Mouse (Mus musculus): ENCODE measurements at regions not wholly inside any gene's neighbourhood (a gene's known extent, or its start where the extent isn't known, plus 50 kb on each side); places are given as distances from the start of the nearest gene placed in this dataset.

DNA sequence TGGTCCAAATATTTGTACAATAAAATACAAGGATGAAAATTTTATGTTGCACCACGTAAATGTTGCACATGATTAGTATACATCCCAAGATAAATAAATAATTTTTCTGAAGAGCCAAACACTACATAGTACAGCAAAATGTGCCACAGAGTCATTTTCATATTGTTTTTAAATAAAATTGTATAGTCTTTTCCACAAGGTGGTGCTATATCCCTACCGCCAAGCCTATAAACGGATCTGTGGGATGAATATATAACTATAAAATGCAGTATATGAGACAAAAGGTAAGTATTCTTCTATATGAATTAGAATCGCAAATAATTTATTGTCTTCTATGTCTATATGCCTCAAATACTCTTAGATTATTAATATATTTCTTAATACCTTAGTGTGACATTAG lies 163.1 kb downstream of the Alx1 start:
- ATAC-seq = no peak
- POLR2A ChIA-PET = no interaction called here
- TF ChIP-seq CTCF (IDR thresholded peaks at IDR 0.05) = peak; percentile 11
- CTCF ChIA-PET = no interaction called here
- in situ Hi-C loops (cut with MboI; ENCODE audit: low pct_unique_long_range_greater_than_20kb) = no loop called here
- DNase-seq (ENCODE audit: low read depth, low spot score) = no peak
- H3K27me3 ChIP-seq = peaks cover 32% of the 10 kb centered on the region

DNA sequence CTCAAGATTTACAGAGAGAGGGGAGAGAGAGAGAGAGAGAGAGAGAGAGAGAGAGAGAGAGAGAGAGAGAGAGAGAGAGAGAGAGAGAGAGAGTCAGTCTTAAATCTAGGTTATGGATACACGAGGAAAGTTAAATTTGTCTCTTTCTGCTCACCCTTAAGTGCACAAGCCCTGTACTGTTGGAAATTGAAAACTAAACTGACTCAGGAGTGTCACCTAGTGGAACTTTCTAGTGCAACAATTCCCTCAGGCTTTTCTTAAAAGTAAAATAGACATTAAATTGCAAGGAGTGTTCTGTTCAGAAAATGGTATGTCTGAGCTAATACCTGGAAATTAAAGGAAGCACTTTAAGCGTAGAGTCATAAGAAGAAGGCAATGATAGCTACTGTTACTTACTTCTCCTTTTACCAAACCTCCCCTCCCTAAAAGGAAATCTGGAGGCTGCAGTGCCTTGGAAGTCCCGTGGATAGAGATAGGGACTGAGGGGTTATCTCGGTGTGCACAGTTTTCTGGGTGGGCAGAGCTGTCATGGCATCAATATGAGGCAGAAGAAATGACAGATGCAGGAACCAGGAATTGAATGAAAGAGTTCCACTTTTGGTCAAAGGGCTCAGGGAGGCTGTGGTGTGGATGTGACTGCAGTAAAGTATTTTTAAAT lies 193.3 kb downstream of the Alx1 start:
- ATAC-seq (no peak), DNase-seq (ENCODE audit: low read depth, low spot score) (no peak)
- no peaks in the 10 kb centered on the region for H3K27me3 ChIP-seq
- peak; percentile 53 for TF ChIP-seq CTCF (IDR thresholded peaks at IDR 0.05)
- ChIA-PET POLR2A (no interaction called here), CTCF (interaction anchor here (0.8 to 1.9 kb wide), 4 partner anchors 15 to 387 kb away, joined by 3 to 5 read pairs (median 4); no protein-coding TSS in a partner anchor)
- in situ Hi-C loops (cut with MboI; ENCODE audit: low pct_unique_long_range_greater_than_20kb) = no loop called here

DNA sequence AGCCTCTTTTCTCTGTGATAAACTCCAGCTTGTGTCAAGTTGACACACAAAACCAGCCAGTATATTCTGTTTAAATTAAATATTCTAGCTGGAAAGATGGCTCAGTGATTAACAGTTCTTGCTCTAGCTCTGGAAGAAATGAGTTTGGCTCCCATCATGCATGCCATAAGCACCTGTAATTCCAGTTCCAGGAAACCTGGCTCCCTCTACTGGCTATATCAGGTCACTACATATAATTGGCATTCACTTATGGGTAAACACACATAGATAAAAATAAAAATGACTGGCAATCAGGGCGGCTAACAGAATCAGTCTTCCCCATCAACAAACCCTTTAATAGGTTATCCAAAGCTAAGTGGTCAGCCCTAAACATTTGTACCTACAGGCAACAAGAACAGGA lies 194.2 kb downstream of the Alx1 start:
- TF ChIP-seq CTCF (IDR thresholded peaks at IDR 0.05) = peak; percentile 64
- in situ Hi-C loops (cut with MboI; ENCODE audit: low pct_unique_long_range_greater_than_20kb) = no loop called here
- ChIA-PET CTCF (interaction anchor here (1.1 to 1.9 kb wide), 6 partner anchors 13 to 387 kb away, joined by 3 to 5 read pairs (median 4); no protein-coding TSS in a partner anchor), POLR2A (no interaction called here)
- no peaks in the 10 kb centered on the region for H3K27me3 ChIP-seq
- no peak for DNase-seq (ENCODE audit: low read depth, low spot score)
- ATAC-seq = no peak

DNA sequence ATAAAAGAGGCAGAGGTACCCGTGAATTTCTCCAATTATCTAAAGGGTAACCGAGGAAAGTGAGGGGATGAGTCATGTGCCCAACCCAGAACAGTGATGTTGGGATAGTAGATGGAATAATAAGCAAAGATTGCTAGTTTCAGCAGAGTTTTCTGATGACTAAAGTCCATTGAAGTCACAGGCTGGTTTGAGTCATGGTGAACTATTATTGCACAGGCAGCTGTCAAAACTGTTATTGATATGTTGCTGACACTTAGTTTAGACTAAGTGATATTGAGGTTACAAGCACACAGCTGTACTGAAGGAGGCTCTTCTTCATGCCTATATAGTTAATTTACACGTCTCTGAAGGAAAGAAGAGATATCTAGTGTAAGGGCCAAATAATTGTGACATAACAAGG lies 200.4 kb downstream of the Alx1 start:
- no peaks in the 10 kb centered on the region for H3K27me3 ChIP-seq
- TF ChIP-seq CTCF (IDR thresholded peaks at IDR 0.05) = no peak
- no peak for ATAC-seq
- POLR2A ChIA-PET = no interaction called here
- CTCF ChIA-PET = interaction anchor here (1.2 kb wide), 1 partner anchor 378 kb away, joined by 3 read pairs; no protein-coding TSS in a partner anchor
- in situ Hi-C loops (cut with MboI; ENCODE audit: low pct_unique_long_range_greater_than_20kb) = loop anchor here (5.0 kb wide), 1 partner anchor 377 kb away; no protein-coding TSS in a partner anchor
- no peak for DNase-seq (ENCODE audit: low read depth, low spot score)

DNA sequence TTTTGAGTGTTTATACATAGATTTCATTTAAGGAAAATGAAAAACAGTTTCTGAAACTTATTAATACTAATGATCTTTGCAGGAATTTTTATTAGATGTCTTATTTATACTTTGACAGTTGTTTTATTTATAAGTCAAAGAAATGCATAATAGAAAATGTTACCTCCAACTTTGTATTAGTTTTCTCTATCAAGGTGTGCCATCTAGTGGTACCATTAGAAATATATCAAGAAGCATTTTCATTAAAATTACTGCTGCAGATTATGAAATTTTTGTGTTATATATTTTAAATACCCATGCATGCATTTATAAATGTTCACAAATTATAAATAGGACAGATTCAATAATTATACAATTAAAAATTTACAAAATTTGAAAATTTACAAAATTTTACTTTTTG lies 206.6 kb downstream of the Alx1 start:
- ChIA-PET CTCF (no interaction called here), POLR2A (no interaction called here)
- DNase-seq (ENCODE audit: low read depth, low spot score) (no peak), ATAC-seq (no peak)
- TF ChIP-seq CTCF (IDR thresholded peaks at IDR 0.05) = peak; percentile 34
- in situ Hi-C loops (cut with MboI; ENCODE audit: low pct_unique_long_range_greater_than_20kb) = no loop called here
- peaks cover 7% of the 10 kb centered on the region for H3K27me3 ChIP-seq

DNA sequence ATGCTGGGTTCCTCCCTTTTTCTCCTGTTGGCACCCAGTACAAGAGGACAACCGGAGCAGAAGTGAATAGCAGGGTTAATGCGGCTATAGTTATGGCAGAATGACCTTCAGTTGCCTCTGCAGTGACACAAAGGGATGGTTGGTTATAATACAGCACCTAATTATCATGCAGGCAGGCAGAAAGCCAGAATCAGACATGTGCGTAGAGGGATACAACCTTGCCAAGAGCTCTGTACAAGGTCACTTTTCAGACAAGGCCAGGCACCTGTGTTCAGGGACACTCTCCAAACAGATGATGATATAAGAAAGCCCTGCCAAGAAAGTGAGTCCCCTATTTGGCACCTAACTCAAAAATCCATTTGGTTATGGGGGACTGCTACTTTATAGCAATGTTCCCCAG lies 228.6 kb downstream of the Alx1 start:
- ATAC-seq (no peak), DNase-seq (ENCODE audit: low read depth, low spot score) (no peak)
- ChIA-PET CTCF (no interaction called here), POLR2A (no interaction called here)
- in situ Hi-C loops (cut with MboI; ENCODE audit: low pct_unique_long_range_greater_than_20kb) = no loop called here
- no peak for TF ChIP-seq CTCF (IDR thresholded peaks at IDR 0.05)
- H3K27me3 ChIP-seq = no peaks in the 10 kb centered on the region

DNA sequence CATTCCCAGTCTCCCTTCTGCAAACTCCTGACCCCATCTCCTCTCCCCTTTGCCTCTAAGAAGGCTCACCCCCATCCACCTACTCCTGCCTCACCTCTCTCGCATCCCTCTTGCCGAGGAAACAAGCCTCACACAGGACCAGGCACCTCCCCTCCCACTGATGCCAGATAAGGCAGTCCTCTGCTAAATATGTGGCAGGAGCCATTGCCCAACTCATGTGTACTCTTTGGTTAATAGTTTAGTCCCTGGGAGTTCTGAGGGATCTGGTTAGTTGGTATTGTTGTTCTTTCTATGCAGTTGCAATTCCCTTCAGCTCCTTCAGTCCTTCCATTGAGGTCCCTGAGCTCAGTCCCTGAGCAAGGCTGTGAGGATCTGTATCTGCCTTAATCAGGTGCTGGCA lies 250.8 kb downstream of the Alx1 start:
- ChIA-PET CTCF (interaction anchor here (1.2 kb wide), 1 partner anchor 31 kb away, joined by 4 read pairs; no protein-coding TSS in a partner anchor), POLR2A (no interaction called here)
- no peak for TF ChIP-seq CTCF (IDR thresholded peaks at IDR 0.05)
- no peak for DNase-seq (ENCODE audit: low read depth, low spot score)
- ATAC-seq = no peak
- H3K27me3 ChIP-seq = peaks cover 6% of the 10 kb centered on the region
- in situ Hi-C loops (cut with MboI; ENCODE audit: low pct_unique_long_range_greater_than_20kb) = no loop called here

DNA sequence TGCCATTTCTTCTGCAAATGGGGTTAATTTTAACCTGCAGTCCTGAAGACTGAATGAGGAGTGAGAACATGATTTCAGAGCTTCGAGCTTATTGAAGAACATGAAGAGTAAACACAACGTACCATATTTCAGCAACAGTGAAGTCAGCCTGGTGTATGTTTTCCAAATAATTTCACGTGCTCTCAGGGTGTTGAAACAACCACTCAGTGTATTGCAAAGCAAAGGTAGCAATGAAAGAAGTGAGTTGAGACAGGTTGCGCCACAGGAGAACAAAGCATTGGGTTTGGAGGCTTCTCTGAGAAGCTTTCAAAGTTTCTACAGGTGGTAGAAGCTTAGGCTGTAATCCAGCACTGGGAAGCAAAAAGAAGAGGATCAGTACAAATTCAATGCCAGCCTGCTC lies 251.7 kb downstream of the Rassf9 start:
- ATAC-seq (no peak), DNase-seq (ENCODE audit: low read depth, low spot score) (no peak)
- peaks cover 12% of the 10 kb centered on the region for H3K27me3 ChIP-seq
- no peak for TF ChIP-seq CTCF (IDR thresholded peaks at IDR 0.05)
- ChIA-PET POLR2A (no interaction called here), CTCF (no interaction called here)
- in situ Hi-C loops (cut with MboI; ENCODE audit: low pct_unique_long_range_greater_than_20kb) = no loop called here

DNA sequence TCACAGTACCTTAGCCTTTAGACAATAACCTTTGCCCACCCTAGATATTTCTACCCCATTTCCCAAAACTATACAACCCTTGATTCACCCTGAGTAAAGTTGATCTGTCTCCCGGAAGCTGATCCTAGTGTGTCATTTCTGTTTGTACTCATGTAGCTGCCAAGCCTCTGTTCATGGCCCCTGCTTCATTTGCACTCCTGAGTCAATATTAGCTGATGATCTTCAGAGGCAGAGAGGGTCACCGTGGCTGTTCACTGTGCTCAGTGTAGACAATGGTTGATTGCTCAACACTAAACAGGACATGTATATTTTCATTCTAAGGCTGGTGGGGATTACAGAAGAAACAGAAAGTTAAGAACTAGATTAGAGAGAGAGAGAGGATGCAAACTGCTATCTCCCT lies 250.4 kb downstream of the Rassf9 start:
- ATAC-seq (no peak), DNase-seq (ENCODE audit: low read depth, low spot score) (no peak)
- in situ Hi-C loops (cut with MboI; ENCODE audit: low pct_unique_long_range_greater_than_20kb) = no loop called here
- no peak for TF ChIP-seq CTCF (IDR thresholded peaks at IDR 0.05)
- peaks cover 4% of the 10 kb centered on the region for H3K27me3 ChIP-seq
- ChIA-PET CTCF (no interaction called here), POLR2A (no interaction called here)

DNA sequence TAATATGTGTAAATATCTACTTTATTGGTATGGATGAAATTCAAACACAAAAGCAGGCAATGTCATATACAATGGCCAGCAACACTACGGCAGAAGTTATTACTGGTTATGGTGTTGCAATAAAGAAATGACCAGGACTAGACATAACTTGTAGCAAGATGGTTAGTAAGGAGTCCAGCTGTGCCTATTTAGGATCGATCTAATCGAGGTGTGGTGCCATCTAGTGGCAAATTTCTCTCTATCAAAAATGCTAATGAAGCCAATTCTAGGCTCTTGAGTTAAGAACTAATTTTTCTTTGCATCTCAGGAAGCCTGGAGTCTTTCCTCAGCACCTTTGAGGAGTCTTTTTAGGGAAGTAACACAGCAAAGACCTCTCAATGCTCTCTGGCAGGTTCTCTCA lies 223.2 kb downstream of the Rassf9 start:
- ChIA-PET CTCF (interaction anchor here (0.8 to 3.4 kb wide), 5 partner anchors 10 to 242 kb away, joined by 3 to 12 read pairs (median 3); no protein-coding TSS in a partner anchor), POLR2A (no interaction called here)
- ATAC-seq (peak; percentile 67), DNase-seq (ENCODE audit: low read depth, low spot score) (no peak)
- peak; percentile 65 for TF ChIP-seq CTCF (IDR thresholded peaks at IDR 0.05)
- in situ Hi-C loops (cut with MboI; ENCODE audit: low pct_unique_long_range_greater_than_20kb) = loop anchor here (5.0 kb wide), 1 partner anchor 238 kb away; no protein-coding TSS in a partner anchor
- H3K27me3 ChIP-seq = peaks cover 14% of the 10 kb centered on the region

DNA sequence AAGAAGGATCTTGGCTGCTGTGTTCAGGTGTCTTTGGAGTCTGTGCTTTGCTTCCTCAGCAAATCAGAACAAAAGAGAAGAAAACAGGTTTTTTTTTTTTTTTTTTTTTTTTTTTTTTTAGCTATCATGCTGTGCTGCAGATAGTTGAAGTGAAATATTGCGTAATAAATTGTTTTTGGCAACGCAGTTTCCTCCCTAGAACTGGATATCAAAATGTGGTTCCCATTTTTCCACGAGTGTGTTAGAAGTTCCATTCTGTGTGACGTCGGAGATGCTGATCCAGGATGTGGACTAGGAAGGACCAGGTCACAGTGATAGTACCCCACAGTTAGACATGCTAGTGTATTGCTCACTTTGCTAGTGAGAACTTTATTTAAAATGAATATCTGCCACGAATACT lies 220.4 kb downstream of the Rassf9 start:
- POLR2A ChIA-PET = no interaction called here
- DNase-seq (ENCODE audit: low read depth, low spot score) = no peak
- no peak for TF ChIP-seq CTCF (IDR thresholded peaks at IDR 0.05)

DNA sequence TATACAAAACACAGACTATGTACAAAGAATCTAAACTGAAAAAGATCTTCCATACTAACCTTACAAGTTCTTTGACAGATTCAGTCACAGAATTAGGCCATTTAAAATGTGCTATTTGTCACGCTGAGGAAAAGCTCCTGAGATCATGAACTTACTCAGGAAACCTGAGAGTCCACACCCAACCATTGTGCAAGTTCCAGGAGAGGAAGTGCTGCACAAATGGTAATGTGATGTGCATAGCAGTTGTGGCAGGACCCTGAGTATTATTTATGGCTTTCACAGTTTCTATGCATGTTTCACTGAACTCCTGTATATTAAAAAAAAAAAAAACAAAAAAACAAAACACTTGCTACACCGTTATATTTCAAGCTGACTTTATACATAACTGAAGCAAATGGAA lies 200.2 kb downstream of the Rassf9 start:
- DNase-seq (ENCODE audit: low read depth, low spot score) (no peak), ATAC-seq (no peak)
- no peak for TF ChIP-seq CTCF (IDR thresholded peaks at IDR 0.05)
- peaks cover 17% of the 10 kb centered on the region for H3K27me3 ChIP-seq
- ChIA-PET CTCF (no interaction called here), POLR2A (no interaction called here)
- in situ Hi-C loops (cut with MboI; ENCODE audit: low pct_unique_long_range_greater_than_20kb) = no loop called here

More for the DNA sequence above, 220.4 kb downstream of the Rassf9 start:
- CTCF ChIA-PET = no interaction called here
- no peaks in the 10 kb centered on the region for H3K27me3 ChIP-seq
- no peak for ATAC-seq
- in situ Hi-C loops (cut with MboI; ENCODE audit: low pct_unique_long_range_greater_than_20kb) = no loop called here
